Mouse (Mus musculus) heart, postnatal 0 days (tissue): ENCODE results near the gene Bag1.

Source experiments
- CTCF ChIP-seq: IDR thresholded peaks from 2 replicates; pipeline ENCODE4 v1.5.1; 2016; ENCODE audit warnings: antibody characterized with exemption, control low read depth, low read depth
- EP300 ChIP-seq: IDR thresholded peaks from 2 replicates; pipeline ENCODE4 v1.6.1; 2016; ENCODE audit warnings: antibody characterized with exemption, low read depth

GRCm38 (mm10) chr4:40975678-40976077, 27.6 kb upstream of the Bag1 start:
- no peak for TF ChIP-seq CTCF
- no peak for TF ChIP-seq EP300
